Mouse (Mus musculus): ENCODE data around the gene Chst1.

The Chst1 gene

DNA sequence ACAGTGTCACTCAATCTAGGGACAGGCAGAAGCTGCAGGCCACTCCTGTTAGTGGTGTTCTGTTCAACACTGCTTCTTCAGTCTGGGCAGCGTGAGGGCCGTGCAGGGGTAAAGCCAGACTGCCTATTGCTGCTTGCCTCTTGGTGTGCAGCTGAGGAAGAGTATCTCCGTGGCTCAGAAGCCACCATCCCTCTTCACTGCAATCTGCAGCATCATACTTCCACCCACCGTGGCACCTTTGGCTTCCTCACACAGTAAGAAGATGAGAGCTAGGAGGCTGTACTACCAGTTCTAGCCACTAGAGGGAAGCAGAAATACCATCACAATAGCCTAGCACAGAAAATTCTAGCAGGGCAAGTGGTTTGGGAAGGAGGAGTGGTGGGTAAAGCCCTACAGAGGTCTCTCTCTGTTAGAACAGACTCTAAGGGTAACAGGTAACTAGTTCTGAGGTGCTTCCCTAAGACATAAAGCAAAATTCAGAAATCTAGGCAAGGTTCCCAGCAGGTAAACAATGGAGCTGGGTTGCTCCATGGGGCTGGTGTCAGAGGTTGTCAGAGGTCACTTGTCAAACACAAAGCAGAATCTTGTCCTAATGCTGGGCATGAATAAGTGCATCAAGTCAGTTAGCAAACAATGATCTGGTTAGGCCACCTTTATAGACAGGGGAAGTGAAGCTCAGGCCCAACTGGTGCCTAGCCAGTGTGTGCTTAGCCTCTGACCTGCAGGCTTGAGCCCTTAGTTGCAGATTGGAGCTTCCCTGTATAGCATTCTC is 9.5 kb downstream of the Chst1 start:
- peak in 1 of 2 experiments; percentile 87 for DNase-seq (ENCODE audit: low spot score in 2 of 2)

DNA sequence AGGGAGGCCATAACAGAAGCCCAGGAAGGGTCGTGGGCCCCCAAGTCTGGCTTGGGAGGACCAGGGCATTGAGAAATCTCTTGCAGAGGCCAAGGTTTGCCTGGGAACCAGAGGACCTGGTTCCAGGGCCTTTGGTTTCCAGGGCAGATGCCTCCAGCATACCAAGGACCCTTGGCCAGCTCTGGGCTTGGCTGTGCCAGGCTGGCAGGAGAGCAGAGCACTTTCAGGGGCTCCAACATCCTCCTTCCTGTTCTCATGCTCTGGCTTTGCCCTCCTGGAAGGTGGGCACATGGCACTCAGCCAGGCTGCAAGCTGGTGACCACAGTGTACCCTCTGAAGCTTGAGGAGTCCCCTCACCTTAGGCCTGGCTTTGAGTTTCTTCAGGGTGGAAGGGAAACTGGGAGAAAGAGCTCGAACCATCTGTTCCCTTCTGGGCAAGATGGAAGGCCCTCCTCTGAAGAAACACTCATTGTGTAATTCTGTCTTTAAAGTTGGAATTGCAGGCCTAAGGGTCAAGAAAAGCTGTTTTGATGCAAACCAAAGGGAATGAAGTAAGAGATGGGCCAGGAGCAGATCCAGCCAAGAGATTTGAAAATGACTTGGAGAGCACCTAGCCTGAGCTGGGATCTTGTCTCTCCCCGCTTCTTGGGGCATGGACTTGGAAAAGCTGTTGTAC is 10.3 kb downstream of the Chst1 start:
- DNase-seq (ENCODE audit: low spot score in 2 of 2), result peak in 1 of 2 experiments; percentile 52

DNA sequence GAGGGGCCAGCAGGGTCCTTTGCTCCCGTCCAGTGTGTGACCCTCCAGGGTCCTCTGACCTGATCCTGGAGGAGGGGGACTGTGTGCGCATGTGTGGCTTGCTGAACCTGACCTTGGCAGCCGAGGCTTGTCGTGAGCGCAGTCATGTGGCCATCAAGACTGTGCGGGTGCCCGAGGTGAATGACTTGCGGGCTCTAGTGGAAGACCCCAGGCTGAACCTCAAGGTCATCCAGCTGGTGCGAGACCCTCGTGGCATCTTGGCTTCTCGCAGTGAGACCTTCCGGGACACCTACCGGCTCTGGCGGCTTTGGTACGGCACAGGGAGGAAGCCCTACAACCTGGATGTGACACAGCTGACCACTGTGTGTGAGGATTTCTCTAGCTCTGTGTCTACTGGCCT is 14.1 kb downstream of the Chst1 start:
- no peak for DNase-seq (ENCODE audit: low spot score in 2 of 2)

GRCm38 (mm10) chr2:92614106-92614505 is 14.6 kb downstream of the Chst1 start:
- no peak for DNase-seq (ENCODE audit: low spot score in 2 of 2)

- DNase-seq (ENCODE audit: low spot score in 2 of 2), result no peak
Observed at GRCm38 (mm10) chr2:92617077-92617756, 17.7 kb downstream of the Chst1 start.

GRCm38 (mm10) chr2:92618016-92618415 is 18.5 kb downstream of the Chst1 start:
- DNase-seq (ENCODE audit: low spot score in 2 of 2), result no peak

DNA sequence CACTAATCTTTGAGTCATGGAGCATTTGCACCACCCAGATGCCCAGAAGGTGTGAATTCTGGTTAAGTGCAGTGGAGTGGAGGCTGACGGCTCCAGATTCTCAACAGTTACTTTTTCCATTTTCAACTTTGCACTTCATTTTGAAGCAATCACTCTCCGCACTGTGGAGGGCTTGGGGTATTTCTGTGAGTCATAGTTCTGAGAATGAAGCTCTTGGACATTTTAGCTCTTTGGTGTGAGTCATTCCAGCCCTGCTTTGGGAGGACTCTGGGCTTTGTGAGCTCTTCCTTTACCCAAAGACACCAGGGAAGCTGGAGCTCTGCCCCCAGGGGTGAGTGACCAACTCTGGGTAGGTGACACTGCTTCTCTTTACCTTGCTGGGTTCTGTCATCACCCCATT is 28.1 kb downstream of the Chst1 start:
- DNase-seq (ENCODE audit: low spot score in 2 of 2), result no peak

DNA sequence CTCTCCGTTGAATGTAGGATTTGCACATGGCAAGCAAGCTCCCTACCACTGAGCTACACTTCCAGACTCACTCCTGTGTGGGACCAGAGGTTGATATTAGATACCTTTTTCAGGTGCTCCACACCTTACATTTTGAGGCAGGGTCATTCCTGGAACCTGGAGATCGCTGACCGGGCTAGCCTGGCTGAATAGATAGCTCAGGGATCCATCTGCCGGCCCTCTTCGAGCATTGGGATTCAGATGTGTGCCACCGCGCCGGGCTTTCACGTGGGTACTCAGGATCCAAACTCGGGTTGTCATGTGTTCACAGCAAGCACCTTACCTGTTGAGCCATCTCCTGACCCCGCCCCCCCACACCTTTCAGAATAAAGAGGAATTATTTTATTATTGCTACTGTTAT is 31.3 kb downstream of the Chst1 start:
- DNase-seq (ENCODE audit: low spot score in 2 of 2), result no peak

DNA sequence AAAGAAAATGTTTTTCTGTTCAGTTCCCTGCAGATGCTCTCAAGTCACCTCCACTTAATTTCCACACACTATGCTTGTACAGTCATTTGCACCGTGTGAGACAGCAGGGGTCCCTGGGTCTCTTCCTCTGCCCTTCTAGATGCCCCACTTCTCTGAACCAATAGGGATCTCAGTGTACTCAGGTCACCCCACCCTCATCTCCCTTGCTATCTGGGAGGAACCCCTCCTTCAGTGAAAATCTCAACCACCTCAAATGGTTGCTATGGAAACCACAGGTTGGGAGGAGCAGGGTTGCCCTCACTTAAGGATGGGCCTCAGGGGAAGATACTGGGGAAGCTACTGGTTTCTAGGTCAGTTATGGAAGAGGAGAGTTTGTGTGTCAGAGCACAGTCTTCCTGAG is 32.5 kb downstream of the Chst1 start:
- no peak for DNase-seq (ENCODE audit: low spot score in 2 of 2)

- no peak for DNase-seq (ENCODE audit: low spot score in 2 of 2)
Observed at GRCm38 (mm10) chr2:92640555-92640954, 41.0 kb downstream of the Chst1 start.

DNA sequence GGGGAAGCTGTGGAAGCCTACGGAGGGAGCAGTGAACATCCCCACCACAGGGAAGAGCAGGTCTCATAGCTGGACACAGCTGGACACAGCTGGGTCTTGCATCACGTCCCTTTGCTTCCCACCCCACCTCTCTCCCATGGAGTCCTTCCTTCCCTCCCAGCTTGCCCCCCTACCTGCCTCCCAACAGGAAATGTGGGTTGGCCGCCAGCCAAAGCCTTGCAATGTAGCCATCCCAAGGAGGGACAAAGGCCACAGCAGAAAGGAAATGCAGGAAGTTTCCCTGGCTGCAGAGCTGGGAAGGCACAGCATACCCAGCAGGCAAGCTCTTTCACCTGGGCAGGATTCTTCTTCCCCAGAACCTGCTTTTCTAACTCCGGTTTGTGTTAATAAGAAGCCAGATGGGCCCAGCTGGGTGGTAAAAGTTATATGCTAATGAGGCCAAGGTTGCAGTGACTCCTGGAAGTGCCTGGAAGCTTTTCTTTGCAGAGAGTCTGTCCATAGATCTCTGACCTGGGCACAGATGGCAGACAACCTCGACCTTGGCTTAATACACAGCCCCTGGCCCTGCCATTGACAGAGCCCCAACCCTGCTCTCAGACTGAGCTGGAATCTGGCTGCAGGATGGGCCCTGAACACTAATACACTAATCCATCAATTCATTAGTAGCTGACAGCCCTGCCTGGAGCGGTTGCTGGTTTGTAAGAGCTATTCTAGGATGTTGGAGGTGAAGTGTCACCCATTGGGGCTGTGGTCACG is 46.0 kb downstream of the Chst1 start:
- DNase-seq (ENCODE audit: low spot score in 2 of 2), result no peak

- DNase-seq (ENCODE audit: low spot score in 2 of 2), result no peak
Observed at GRCm38 (mm10) chr2:92649154-92649801, 49.8 kb downstream of the Chst1 start.

DNA sequence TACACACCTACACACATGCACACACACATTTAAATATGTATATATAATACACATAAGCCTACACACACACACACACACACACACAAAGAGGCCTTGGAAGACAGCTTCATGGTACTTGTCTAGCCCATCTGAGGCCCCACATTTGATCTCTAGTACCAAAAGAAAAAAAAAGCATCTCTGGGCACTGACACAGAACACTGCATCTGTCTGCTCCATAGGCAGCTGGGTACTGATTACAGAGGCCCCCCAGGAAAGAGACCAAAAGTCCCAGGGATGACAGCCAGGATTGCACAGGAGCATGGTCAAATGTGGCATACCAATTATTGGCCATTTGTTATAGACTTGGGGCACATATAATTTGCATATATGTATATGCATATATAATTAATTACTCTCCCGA is 50.9 kb downstream of the Chst1 start:
- DNase-seq (ENCODE audit: low spot score in 2 of 2), result no peak

DNA sequence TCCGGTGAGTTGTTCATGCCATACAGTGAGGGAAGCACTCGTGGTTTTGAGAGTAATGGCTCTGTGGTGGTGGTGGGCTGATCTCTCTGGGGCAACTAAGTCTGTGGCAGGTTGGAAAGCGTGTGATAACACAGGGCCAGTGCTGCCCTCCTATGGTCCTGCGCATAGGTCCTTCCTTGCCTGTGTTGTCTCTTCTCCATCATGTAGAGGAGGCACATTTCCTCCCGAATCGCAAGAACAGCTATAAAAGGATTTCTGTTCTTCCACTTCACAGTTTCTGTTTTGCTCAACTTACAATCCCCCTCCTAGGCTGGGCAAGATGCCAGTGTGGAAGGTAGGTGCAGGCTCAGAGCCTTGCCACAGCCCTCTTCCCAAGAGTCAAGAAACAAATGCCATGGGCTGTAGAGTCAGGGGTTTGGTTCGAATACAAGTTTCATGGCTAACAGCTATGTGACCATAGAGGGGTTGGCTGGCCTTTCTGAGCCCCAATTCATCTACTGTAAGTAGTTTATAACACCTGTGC is 51.8 kb downstream of the Chst1 start:
- DNase-seq (ENCODE audit: low spot score in 2 of 2), result no peak

DNA sequence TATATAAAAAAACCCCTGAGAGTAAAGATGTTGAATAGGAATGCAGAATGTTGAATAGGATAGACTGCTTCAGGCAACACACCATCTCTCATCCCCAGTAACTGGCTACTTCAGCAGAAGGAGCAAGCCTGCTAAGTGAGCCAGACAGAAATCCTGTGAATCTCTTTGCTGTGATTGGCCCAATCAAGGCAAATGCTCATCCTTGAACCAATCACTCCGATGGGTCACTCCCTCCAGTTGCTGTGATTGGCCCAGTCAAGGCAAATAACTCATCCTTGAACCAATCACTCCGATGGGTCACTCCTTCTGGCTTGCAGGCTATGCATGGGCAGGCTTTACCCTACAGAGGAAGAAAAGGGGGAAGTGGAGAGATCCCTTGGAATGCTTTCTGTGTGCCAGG is 57.7 kb downstream of the Chst1 start:
- DNase-seq (ENCODE audit: low spot score in 2 of 2), result no peak

GRCm38 (mm10) chr2:92658293-92659150 is 59.0 kb downstream of the Chst1 start:
- no peak for DNase-seq (ENCODE audit: low spot score in 2 of 2)

GRCm38 (mm10) chr2:92659491-92660035 is 60.1 kb downstream of the Chst1 start:
- DNase-seq (ENCODE audit: low spot score in 2 of 2), result no peak

- DNase-seq (ENCODE audit: low spot score in 2 of 2), result no peak
Observed at GRCm38 (mm10) chr2:92662534-92663068, 63.1 kb downstream of the Chst1 start.
